Mouse (Mus musculus) ES-E14 (cell line): ENCODE results near the gene Snapin. TPM values are rescaled to one million over a fixed set of nuclear protein-coding genes. Genes with fewer than 3 reads are reported as not detected.

Source experiments
- DNase-seq: peaks from one replicate; pipeline ENCODE4 v3.0.0-alpha.2; 2013; ENCODE audit warnings: low read depth, low spot score
- H3K27ac ChIP-seq: 2 replicates; pipeline ENCODE4 v1.5.1; 2012; ENCODE audit warnings: low read depth, mild to moderate bottlenecking, low read length, moderate library complexity, mixed read lengths; ENCODE audit not compliant: poor library complexity, insufficient read depth, severe bottlenecking
- H3K36me3 ChIP-seq: 2 replicates; pipeline ENCODE4 v1.6.1; 2012; ENCODE audit warnings: mild to moderate bottlenecking, low read length, moderate library complexity, mixed read lengths; ENCODE audit not compliant: control insufficient read depth, poor library complexity, insufficient read depth, severe bottlenecking
- H3K4me1 ChIP-seq, 2 experiments: fragments of 150-350 bp in 1 of 2; sonication (generic) in 1 of 2; 2 replicates each; pipeline ENCODE4 v1.6.1; 2012; ENCODE audit warnings: low read length in 2 of 2, mild to moderate bottlenecking in 1 of 2, mixed read lengths in 1 of 2; ENCODE audit not compliant: control insufficient read depth in 2 of 2, insufficient read depth in 2 of 2, poor library complexity in 1 of 2
- H3K4me3 ChIP-seq, 2 experiments: fragments of 150-350 bp in 1 of 2; sonication (generic) in 1 of 2; 2 replicates each; pipeline ENCODE4 v1.5.1; 2012; ENCODE audit warnings: low read length in 2 of 2, low read depth in 1 of 2, mild to moderate bottlenecking in 1 of 2, mixed read lengths in 1 of 2; ENCODE audit not compliant: insufficient read depth in 1 of 2, poor library complexity in 1 of 2, severe bottlenecking in 1 of 2
- H3K9ac ChIP-seq: 2 replicates; pipeline ENCODE4 v1.6.1; 2012; ENCODE audit warnings: low read depth, mild to moderate bottlenecking, low read length, mixed read lengths; ENCODE audit not compliant: poor library complexity, insufficient read depth, severe bottlenecking
- H3K9me3 ChIP-seq: fragments of 150-350 bp; sonication (generic); 2 replicates; pipeline ENCODE4 v1.6.1; 2012; ENCODE audit warnings: low read depth, mild to moderate bottlenecking, low read length; ENCODE audit not compliant: control insufficient read depth, insufficient read depth
- CHD2 ChIP-seq: IDR thresholded peaks from 2 replicates; pipeline ENCODE4 v1.6.1; 2014; ENCODE audit warnings: mild to moderate bottlenecking, low read depth, low read length, inconsistent platforms
- HCFC1 ChIP-seq: IDR thresholded peaks from 2 replicates; pipeline ENCODE4 v1.6.1; 2012; ENCODE audit warnings: low read length, inconsistent platforms, borderline replicate concordance; ENCODE audit not compliant: insufficient read depth
- MAFK ChIP-seq: IDR thresholded peaks from 2 replicates; pipeline ENCODE4 v1.6.1; 2014; ENCODE audit warnings: mild to moderate bottlenecking, low read depth, low read length, inconsistent platforms; ENCODE audit not compliant: insufficient read depth
- ZC3H11A ChIP-seq: IDR thresholded peaks from 2 replicates; pipeline ENCODE4 v1.6.1; 2012; ENCODE audit warnings: low read depth, mild to moderate bottlenecking, inconsistent platforms, low read length, borderline replicate concordance
- ZNF384 ChIP-seq: IDR thresholded peaks from 2 replicates; pipeline ENCODE4 v1.6.1; 2012; ENCODE audit warnings: low read depth, low read length, inconsistent platforms
- in situ Hi-C, 2 experiments: fragments of 600-800 bp; cut with MboI; formaldehyde crosslinking; loops; one replicate each; pipeline ENCODE4 v1.15.1; 2025; ENCODE audit warnings: low sequenced_read_pairs in 2 of 2, inconsistent platforms in 1 of 2; ENCODE audit not compliant: unreplicated experiment in 2 of 2
- total RNA-seq: library from RNA; depleted of rRNA; stranded (reverse); fragments of 300-350 nt; gene quantifications from 2 replicates; pipeline ENCODE4 v1.2.3, GENCODE M21; 2012

Snapin gene
- total RNA-seq, 1 experiment, result 33.6 TPM

GRCm38 (mm10) chr3:90448626-90449025, 42.2 kb downstream of the Snapin start:
- Histone ChIP-seq H3K9ac (0 out of 2 replicates have a peak overlapping the region, but pooled peaks have one; percentile 26), H3K4me1 (peaks cover 6 to 37% of the 10 kb centered on the region in 2 experiments), H3K4me3 (no peak overlapping the region), H3K36me3 (no peaks in the 10 kb centered on the region), H3K9me3 (no peaks in the 10 kb centered on the region), H3K27ac (peak overlapping the region; percentile 80; the same call in 1 of the 2 replicates)
- TF ChIP-seq MAFK, result no peak
- TF ChIP-seq HCFC1, result no peak
- TF ChIP-seq ZNF384, result no peak
- in situ Hi-C loops, result no loop called here
- no peak for DNase-seq

GRCm38 (mm10) chr3:90447123-90447494, 43.7 kb downstream of the Snapin start:
- Histone ChIP-seq H3K36me3 (no peaks in the 10 kb centered on the region), H3K9me3 (no peaks in the 10 kb centered on the region), H3K4me3 (peak overlapping the region; percentile 37 to 43), H3K4me1 (peaks cover 6 to 38% of the 10 kb centered on the region in 2 experiments), H3K27ac (peak overlapping the region; percentile 97), H3K9ac (peak overlapping the region; percentile 58)
- TF ChIP-seq HCFC1 (no peak), CHD2 (no peak), ZNF384 (no peak), MAFK (no peak), ZC3H11A (no peak)
- in situ Hi-C loops, result no loop called here
- DNase-seq, result no peak

- peak overlapping the region; percentile 97 for H3K27ac ChIP-seq
- no peaks in the 10 kb centered on the region for H3K9me3 ChIP-seq
- peak overlapping the region; percentile 58 for H3K9ac ChIP-seq
- in situ Hi-C loops, result no loop called here
- 0 out of 2 replicates have a peak, but pooled peaks have one; percentile 24 for TF ChIP-seq CHD2
- TF ChIP-seq HCFC1, result peak; percentile 40; the same call in 1 of the 2 replicates
- TF ChIP-seq ZC3H11A, result no peak
- 0 out of 2 replicates have a peak, but pooled peaks have one; percentile 27 for TF ChIP-seq ZNF384
- no peak for TF ChIP-seq MAFK
- H3K4me3 ChIP-seq, result peak overlapping the region; percentile 43 to 54
- peak; percentile 97 for DNase-seq
- H3K4me1 ChIP-seq, result peaks cover 6 to 33% of the 10 kb centered on the region in 2 experiments
- no peaks in the 10 kb centered on the region for H3K36me3 ChIP-seq
These were observed 44.3 kb downstream of the Snapin start for GRCm38 (mm10) chr3:90446389-90447122.

GRCm38 (mm10) chr3:90445417-90446200, 45.2 kb downstream of the Snapin start:
- Histone ChIP-seq H3K36me3 (no peaks in the 10 kb centered on the region), H3K27ac (peak overlapping the region; percentile 79), H3K4me1 (peaks cover 6 to 28% of the 10 kb centered on the region in 2 experiments), H3K9ac (no peak overlapping the region), H3K4me3 (peak overlapping the region; percentile 28 to 54; a peak in 3 of 4 replicates), H3K9me3 (no peaks in the 10 kb centered on the region)
- in situ Hi-C loops, result no loop called here
- DNase-seq, result no peak
- no peak for TF ChIP-seq HCFC1
- TF ChIP-seq ZNF384, result peak; percentile 90
